Mouse (Mus musculus) B cell, adult (primary cell): ENCODE results near the gene Hnrnpab. TPM values are rescaled to one million over a fixed set of nuclear protein-coding genes. Genes with fewer than 3 reads are reported as not detected.

Experiments
- total RNA-seq: library from RNA; stranded (reverse); gene quantifications from 4 replicates; pipeline ENCODE4 v1.2.4, GENCODE M21; 2023; ENCODE audit not compliant: inconsistent age

The Hnrnpab gene
- total RNA-seq = 241 to 254 TPM (median 253 TPM) in 4 replicates

GRCm38 (mm10) chr11:51606447-51607095 lies at the start of gene Hnrnpab:
Hnrnpab (minus strand) TSS chr11:51606847.

GRCm38 (mm10) chr11:51650691-51651515 lies 44.3 kb upstream of the Hnrnpab start, which contains the start of the genes N4bp3 and D930048N14Rik:
N4bp3 (minus strand) TSS chr11:51650842.
D930048N14Rik (plus strand) TSS chr11:51650954.

GRCm38 (mm10) chr11:51635525-51636322 lies 29.1 kb upstream of the Hnrnpab start, which contains the start of gene Rmnd5b:
Rmnd5b (minus strand) TSS chr11:51635896.

GRCm38 (mm10) chr11:51619409-51620060 lies 12.9 kb upstream of the Hnrnpab start, which contains the start of gene Nhp2:
Nhp2 (plus strand) TSS chr11:51619735.

GRCm38 (mm10) chr11:51584431-51585248 lies 22.0 kb downstream of the Hnrnpab start, which contains the start of gene Phykpl:
Phykpl (plus strand) TSS chr11:51584757.

Other genes starting within 250 kb of the Hnrnpab start
- 16.6 to 24.9 TPM (median 21.3 TPM) in 4 replicates for gene Phykpl, start 22.1 kb downstream of the Hnrnpab start, total RNA-seq
- 52.6 to 60.6 TPM (median 58.5 TPM) in 4 replicates for gene Nhp2, start 12.9 kb upstream of the Hnrnpab start, total RNA-seq
- gene Rmnd5b, start 29.0 kb upstream of the Hnrnpab start, total RNA-seq = 114 to 135 TPM (median 129 TPM) in 4 replicates
- 22.4 to 24.8 TPM (median 24.6 TPM) in 4 replicates for gene N4bp3, start 44.0 kb upstream of the Hnrnpab start, total RNA-seq
- 1.1 to 2.1 TPM (median 2.0 TPM) in 4 replicates for gene D930048N14Rik, start 44.1 kb upstream of the Hnrnpab start, total RNA-seq
- 4.7 to 9.2 TPM (median 5.5 TPM) in 4 replicates for gene 0610009B22Rik, start 82.0 kb upstream of the Hnrnpab start, total RNA-seq
- gene Sec24a, start 156.8 kb upstream of the Hnrnpab start, total RNA-seq = 74.3 to 87.0 TPM (median 84.5 TPM) in 4 replicates
- gene Sar1b, start 156.8 kb upstream of the Hnrnpab start, total RNA-seq = 29.9 to 36.0 TPM (median 34.6 TPM) in 4 replicates